Mouse (Mus musculus): ENCODE measurements at regions not wholly inside any gene's neighbourhood (a gene's known extent, or its start where the extent isn't known, plus 50 kb on each side); places are given as distances from the start of the nearest gene placed in this dataset.

GRCm38 (mm10) chr9:14086201-14086600 lies 188.7 kb upstream of the Sesn3 start:
- TF ChIP-seq CTCF (IDR thresholded peaks at IDR 0.05), result no peak
- no peak for TF ChIP-seq EP300 (IDR thresholded peaks at IDR 0.05)
